Mouse (Mus musculus) kidney, adult 2 months (tissue): ENCODE measurements around the gene Tmem35b. TPM values are rescaled to one million over a fixed set of nuclear protein-coding genes. Genes with fewer than 3 reads are reported as not detected.
"Not testable (repeated sequence)": the region's sequence is repeated elsewhere in the genome, so short reads cannot be mapped to it uniquely, and the experiment has no call there.

Experiments used
- DNase-seq: peaks from one replicate; pipeline ENCODE4 v3.0.0; 2021
- H3K27ac ChIP-seq: fragments of 200-500 bp; 2 replicates; pipeline ENCODE4 v1.5.1; 2012; ENCODE audit warnings: low read depth, low read length, control low read depth, inconsistent platforms; ENCODE audit not compliant: insufficient read depth
- H3K27me3 ChIP-seq: fragments of 200-500 bp; replicated peaks from 2 replicates; pipeline ENCODE4 v1.6.1; 2012; ENCODE audit warnings: mild to moderate bottlenecking, moderate library complexity, low read length, inconsistent platforms; ENCODE audit not compliant: control insufficient read depth, insufficient read depth
- H3K36me3 ChIP-seq: fragments of 200-500 bp; 2 replicates; pipeline ENCODE4 v1.6.1; 2012; ENCODE audit warnings: mild to moderate bottlenecking, moderate library complexity, low read length, inconsistent platforms; ENCODE audit not compliant: control insufficient read depth, insufficient read depth
- H3K4me1 ChIP-seq: fragments of 200-500 bp; 2 replicates; pipeline ENCODE4 v1.6.1; 2011; ENCODE audit warnings: low read length; ENCODE audit not compliant: control insufficient read depth, insufficient read depth
- H3K4me3 ChIP-seq: fragments of 200-500 bp; 2 replicates; pipeline ENCODE4 v1.5.1; 2011; ENCODE audit warnings: mild to moderate bottlenecking, low read depth, low read length, control low read depth; ENCODE audit not compliant: insufficient read depth
- CTCF ChIP-seq: fragments of 200-500 bp; conservative IDR thresholded peaks from 2 replicates; pipeline ENCODE4 v1.5.1; 2011; ENCODE audit warnings: low read depth, mild to moderate bottlenecking, control low read depth, low read length, moderate library complexity, mixed read lengths; ENCODE audit not compliant: insufficient read depth, insufficient read length
- POLR2A ChIP-seq: fragments of 200-500 bp; IDR thresholded peaks from one replicate; pipeline ENCODE4 v1.6.1; 2011; ENCODE audit warnings: low read depth, low read length, control low read depth
- WGBS: fragments of 180-500 bp; shearing (Covaris S2); methylation state at CpG from one replicate; pipeline ENCODE4 v1.1.7; 2018; 5-methylcytosine and 5-hydroxymethylcytosine counted together
- polyA plus RNA-seq: library from polyadenylated mRNA; depleted of rRNA; stranded (reverse); fragments of >200 nt; gene quantifications from 2 replicates; pipeline ENCODE4 v1.2.3, GENCODE M21; 2012

Tmem35b gene
- polyA plus RNA-seq, 1 experiment: 29.0 TPM

- H3K4me3 ChIP-seq: no peak overlapping the region
- no peaks in the 10 kb centered on the region for H3K36me3 ChIP-seq
- 94% methylated on average over 4 of the region's 4 CpGs for WGBS
- no peaks in the 10 kb centered on the region for H3K4me1 ChIP-seq
- TF ChIP-seq CTCF (no peak), POLR2A (no peak)
- H3K27ac ChIP-seq: no peak overlapping the region
- no peak for DNase-seq
- no peaks in the 10 kb centered on the region for H3K27me3 ChIP-seq
Measured at GRCm38 (mm10) chr4:127095090-127095489, 28.4 kb upstream of the Tmem35b start.

GRCm38 (mm10) chr4:127099552-127099951 is 23.9 kb upstream of the Tmem35b start:
- H3K27me3 ChIP-seq, H3K36me3 ChIP-seq, DNase-seq, H3K27ac ChIP-seq, H3K4me1 ChIP-seq, H3K4me3 ChIP-seq: not testable (repeated sequence)
- 100% methylated on average over 1 of the region's 2 CpGs for WGBS

GRCm38 (mm10) chr4:127107566-127107965 is 15.9 kb upstream of the Tmem35b start:
- no peaks in the 10 kb centered on the region; the same call in none of the 2 replicates for H3K36me3 ChIP-seq
- H3K27me3 ChIP-seq: no peaks in the 10 kb centered on the region
- TF ChIP-seq POLR2A (no peak), CTCF (no peak)
- 64% methylated on average over 4 of the region's 4 CpGs for WGBS
- no peak overlapping the region for H3K27ac ChIP-seq
- peaks cover 5% of the 10 kb centered on the region for H3K4me1 ChIP-seq
- peak; percentile 82 for DNase-seq
- no peak overlapping the region for H3K4me3 ChIP-seq

- WGBS: 77% methylated on average over 4 of the region's 4 CpGs
- TF ChIP-seq POLR2A (no peak), CTCF (no peak)
- Histone ChIP-seq H3K27me3 (no peaks in the 10 kb centered on the region), H3K27ac (no peak overlapping the region), H3K36me3 (peaks cover 2% of the 10 kb centered on the region), H3K4me3 (no peak overlapping the region), H3K4me1 (peaks cover 5% of the 10 kb centered on the region)
- DNase-seq: no peak
Measured at GRCm38 (mm10) chr4:127110570-127110969, 12.9 kb upstream of the Tmem35b start.

- no peak for TF ChIP-seq CTCF
- TF ChIP-seq POLR2A: no peak
- WGBS: 95% methylated on average over 1 of the region's 1 CpGs
- Histone ChIP-seq H3K4me1 (0 out of 2 replicates have a peak, but pooled peaks cover 2% of the 10 kb centered on the region), H3K27ac (no peak overlapping the region), H3K27me3 (no peaks in the 10 kb centered on the region), H3K4me3 (no peak overlapping the region), H3K36me3 (peaks cover 1% of the 10 kb centered on the region; the same call in 1 of the 2 replicates)
- no peak for DNase-seq
Measured at GRCm38 (mm10) chr4:127124331-127124730, 840 bp downstream of the Tmem35b start.

- H3K27ac ChIP-seq: no peak overlapping the region
- no peaks in the 10 kb centered on the region for H3K27me3 ChIP-seq
- DNase-seq: peak; percentile 92
- peaks cover 1% of the 10 kb centered on the region; the same call in 1 of the 2 replicates for H3K36me3 ChIP-seq
- TF ChIP-seq CTCF: no peak
- no peak for TF ChIP-seq POLR2A
- WGBS: under 1% methylated on average over 35 of the region's 35 CpGs
- H3K4me1 ChIP-seq: 0 out of 2 replicates have a peak, but pooled peaks cover 2% of the 10 kb centered on the region
- peak overlapping the region; percentile 91 for H3K4me3 ChIP-seq
Measured at GRCm38 (mm10) chr4:127125834-127126463, 2.5 kb downstream of the Tmem35b start.

GRCm38 (mm10) chr4:127134687-127135086 is 11.2 kb downstream of the Tmem35b start:
- Histone ChIP-seq H3K27me3 (no peaks in the 10 kb centered on the region), H3K4me3 (no peak overlapping the region), H3K27ac (no peak overlapping the region), H3K4me1 (no peaks in the 10 kb centered on the region), H3K36me3 (no peaks in the 10 kb centered on the region)
- 46% methylated on average over 1 of the region's 1 CpGs for WGBS
- TF ChIP-seq CTCF: no peak
- TF ChIP-seq POLR2A: no peak
- no peak for DNase-seq
